Mouse (Mus musculus): ENCODE results near the gene Cntn3. TPM values are rescaled to one million over a fixed set of nuclear protein-coding genes. Genes with fewer than 3 reads are reported as not detected.

Cntn3 gene
- polyA plus RNA-seq, 1 experiment from 2014 or later, result 1.5 TPM

GRCm38 (mm10) chr6:102388590-102388989 is 184.3 kb downstream of the Cntn3 start:
- WGBS, result 94% methylated on average over 4 of the region's 4 CpGs
- DNase-seq (ENCODE audit: low spot score), result no peak
- no peak overlapping the region for H3K4me2 ChIP-seq (replicated peaks; ENCODE audit: low read depth, low read length)
- no peaks in the 10 kb centered on the region for H3K4me1 ChIP-seq (replicated peaks; ENCODE audit: control insufficient read depth, insufficient read depth, low read length)
- H3K27me3 ChIP-seq (ENCODE audit: control insufficient read depth, insufficient read depth, low read length), result no peaks in the 10 kb centered on the region
- H3K9me3 ChIP-seq (ENCODE audit: control insufficient read depth, low read length), result no peaks in the 10 kb centered on the region
- H3K4me3 ChIP-seq (ENCODE audit: low read depth, low read length), result no peak overlapping the region
- no peak overlapping the region for H3K27ac ChIP-seq (ENCODE audit: low read depth, low read length)
- no peak for ATAC-seq (ENCODE audit: low FRiP score)
- H3K36me3 ChIP-seq (ENCODE audit: control insufficient read depth, insufficient read depth, low read length), result no peaks in the 10 kb centered on the region
- no peak overlapping the region for H3K9ac ChIP-seq (ENCODE audit: low read depth, low read length)

DNA sequence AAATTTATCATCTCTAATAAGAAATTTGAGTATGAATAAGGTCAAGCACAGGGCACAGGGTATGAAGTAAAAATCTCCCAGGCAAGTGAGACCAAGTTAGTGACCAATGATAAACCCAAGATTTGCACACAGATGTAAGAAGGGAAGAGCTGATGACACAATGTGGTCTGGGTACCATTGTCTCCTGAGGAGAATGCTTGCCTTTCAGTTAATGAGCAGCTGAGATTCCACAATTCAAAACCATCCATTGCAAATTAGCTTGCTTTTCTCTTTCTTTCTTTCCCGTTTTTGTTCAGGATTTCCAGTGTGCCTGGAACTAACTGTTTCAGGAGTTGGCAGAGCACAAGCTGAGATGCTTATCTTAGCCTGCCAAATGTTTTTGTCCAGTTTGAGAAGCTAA is 200.8 kb downstream of the Cntn3 start:
- Histone ChIP-seq H3K27ac (ENCODE audit: low read depth, low read length) (no peak overlapping the region), H3K27me3 (ENCODE audit: control insufficient read depth, insufficient read depth, low read length) (no peaks in the 10 kb centered on the region), H3K36me3 (ENCODE audit: control insufficient read depth, insufficient read depth, low read length) (no peaks in the 10 kb centered on the region), H3K9ac (ENCODE audit: low read depth, low read length) (no peak overlapping the region), H3K4me3 (ENCODE audit: low read depth, low read length) (no peak overlapping the region), H3K4me1 (replicated peaks; ENCODE audit: control insufficient read depth, insufficient read depth, low read length) (no peaks in the 10 kb centered on the region), H3K9me3 (ENCODE audit: control insufficient read depth, low read length) (no peaks in the 10 kb centered on the region), H3K4me2 (replicated peaks; ENCODE audit: low read depth, low read length) (no peak overlapping the region)
- DNase-seq (ENCODE audit: low spot score) (no peak), ATAC-seq (ENCODE audit: low FRiP score) (peak; percentile 41; the same call in 1 of the 2 replicates)
- WGBS, result 26% methylated on average over 1 of the region's 1 CpGs

GRCm38 (mm10) chr6:102363880-102364279 is 209.0 kb downstream of the Cntn3 start:
- H3K9ac ChIP-seq (ENCODE audit: low read depth, low read length), result no peak overlapping the region
- H3K4me1 ChIP-seq (replicated peaks; ENCODE audit: control insufficient read depth, insufficient read depth, low read length), result no peaks in the 10 kb centered on the region
- ATAC-seq (ENCODE audit: low FRiP score), result no peak

GRCm38 (mm10) chr6:102363291-102363832 is 209.5 kb downstream of the Cntn3 start:
- no peak for DNase-seq (ENCODE audit: low spot score)
- H3K4me1 ChIP-seq (replicated peaks; ENCODE audit: control insufficient read depth, insufficient read depth, low read length), result no peaks in the 10 kb centered on the region
- WGBS, result 89% methylated on average over 3 of the region's 3 CpGs
- no peak overlapping the region for H3K27ac ChIP-seq (ENCODE audit: low read depth, low read length)
- H3K9ac ChIP-seq (ENCODE audit: low read depth, low read length), result no peak overlapping the region
- H3K4me2 ChIP-seq (replicated peaks; ENCODE audit: low read depth, low read length), result no peak overlapping the region
- H3K27me3 ChIP-seq (ENCODE audit: control insufficient read depth, insufficient read depth, low read length), result no peaks in the 10 kb centered on the region
- no peaks in the 10 kb centered on the region for H3K36me3 ChIP-seq (ENCODE audit: control insufficient read depth, insufficient read depth, low read length)
- no peak overlapping the region for H3K4me3 ChIP-seq (ENCODE audit: low read depth, low read length)
- H3K9me3 ChIP-seq (ENCODE audit: control insufficient read depth, low read length), result no peaks in the 10 kb centered on the region
- no peak for ATAC-seq (ENCODE audit: low FRiP score)

More at GRCm38 (mm10) chr6:102363880-102364279, 209.0 kb downstream of the Cntn3 start:
- Histone ChIP-seq H3K4me2 (replicated peaks; ENCODE audit: low read depth, low read length) (no peak overlapping the region), H3K27me3 (ENCODE audit: control insufficient read depth, insufficient read depth, low read length) (no peaks in the 10 kb centered on the region), H3K4me3 (ENCODE audit: low read depth, low read length) (no peak overlapping the region), H3K27ac (ENCODE audit: low read depth, low read length) (no peak overlapping the region), H3K36me3 (ENCODE audit: control insufficient read depth, insufficient read depth, low read length) (no peaks in the 10 kb centered on the region), H3K9me3 (ENCODE audit: control insufficient read depth, low read length) (no peaks in the 10 kb centered on the region)
- DNase-seq (ENCODE audit: low spot score), result no peak

- Histone ChIP-seq H3K9me3 (ENCODE audit: control insufficient read depth, low read length) (no peaks in the 10 kb centered on the region), H3K27ac (ENCODE audit: low read depth, low read length) (no peak overlapping the region), H3K4me2 (replicated peaks; ENCODE audit: low read depth, low read length) (no peak overlapping the region), H3K36me3 (ENCODE audit: control insufficient read depth, insufficient read depth, low read length) (no peaks in the 10 kb centered on the region), H3K4me1 (replicated peaks; ENCODE audit: control insufficient read depth, insufficient read depth, low read length) (no peaks in the 10 kb centered on the region), H3K4me3 (ENCODE audit: low read depth, low read length) (no peak overlapping the region), H3K27me3 (ENCODE audit: control insufficient read depth, insufficient read depth, low read length) (no peaks in the 10 kb centered on the region), H3K9ac (ENCODE audit: low read depth, low read length) (no peak overlapping the region)
- ATAC-seq (ENCODE audit: low FRiP score) (no peak), DNase-seq (ENCODE audit: low spot score) (no peak)
- 72% methylated on average over 3 of the region's 3 CpGs for WGBS
Measured at GRCm38 (mm10) chr6:102332144-102332543, 240.8 kb downstream of the Cntn3 start.

DNA sequence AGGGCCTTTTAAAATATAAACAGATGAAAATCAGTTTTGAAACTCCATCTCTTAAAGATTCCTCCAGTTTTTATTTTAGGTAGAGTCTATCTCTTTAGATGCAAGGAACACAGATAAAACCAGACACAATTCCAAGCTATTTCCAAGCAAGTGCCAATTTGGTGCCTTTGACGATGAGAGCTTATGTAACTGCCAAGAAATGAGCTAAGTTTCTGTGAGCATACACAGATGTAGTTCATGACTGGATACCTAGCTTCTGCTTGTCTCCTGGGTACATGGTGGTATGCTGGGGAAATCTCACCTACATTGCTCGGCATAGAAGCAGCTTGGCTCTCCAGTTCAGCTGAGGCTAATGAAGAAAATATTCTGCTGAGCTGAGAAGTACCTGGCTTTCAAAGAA is 246.2 kb downstream of the Cntn3 start:
- no peak for ATAC-seq (ENCODE audit: low FRiP score)
- Histone ChIP-seq H3K9me3 (ENCODE audit: control insufficient read depth, low read length) (no peaks in the 10 kb centered on the region), H3K4me3 (ENCODE audit: low read depth, low read length) (no peak overlapping the region), H3K36me3 (ENCODE audit: control insufficient read depth, insufficient read depth, low read length) (no peaks in the 10 kb centered on the region), H3K27ac (ENCODE audit: low read depth, low read length) (no peak overlapping the region), H3K4me1 (replicated peaks; ENCODE audit: control insufficient read depth, insufficient read depth, low read length) (no peaks in the 10 kb centered on the region), H3K9ac (ENCODE audit: low read depth, low read length) (no peak overlapping the region), H3K27me3 (ENCODE audit: control insufficient read depth, insufficient read depth, low read length) (no peaks in the 10 kb centered on the region), H3K4me2 (replicated peaks; ENCODE audit: low read depth, low read length) (no peak overlapping the region)
- 90% methylated on average over 2 of the region's 2 CpGs for WGBS
- DNase-seq (ENCODE audit: low spot score), result no peak

DNA sequence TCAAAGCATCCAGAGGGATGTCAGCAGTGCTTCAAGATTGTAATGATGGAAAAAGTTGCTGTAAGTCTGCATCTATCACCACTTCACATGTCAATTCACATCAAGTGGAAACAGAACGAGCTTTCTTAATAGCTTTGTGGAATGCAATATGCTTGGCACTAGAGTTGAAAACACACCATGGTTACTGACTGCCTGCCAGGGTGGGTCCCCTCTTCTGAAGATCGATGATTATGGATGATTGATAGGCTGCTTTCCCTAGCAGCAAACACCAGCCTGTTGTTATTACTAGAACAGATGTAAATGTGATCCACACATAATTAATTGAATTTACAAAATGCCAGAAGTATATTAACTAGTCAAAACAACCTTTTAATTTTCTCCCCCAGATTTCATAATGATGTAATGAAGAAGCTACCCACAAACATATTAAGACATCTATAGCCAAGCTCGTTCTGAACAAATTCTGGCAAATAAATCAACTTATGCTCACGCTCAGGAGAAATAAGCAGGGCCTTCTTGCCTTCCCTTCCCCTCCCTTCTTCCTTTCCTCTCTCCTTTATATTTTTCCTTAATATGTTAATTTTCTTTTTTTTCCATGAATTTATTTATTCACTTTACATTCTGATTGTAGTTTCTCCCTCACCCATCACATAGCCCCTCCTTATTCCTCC is 250.2 kb downstream of the Cntn3 start:
- H3K27ac ChIP-seq (ENCODE audit: low read depth, low read length), result no peak overlapping the region
- no peak for DNase-seq (ENCODE audit: low spot score)
- no peaks in the 10 kb centered on the region for H3K9me3 ChIP-seq (ENCODE audit: control insufficient read depth, low read length)
- no peak overlapping the region for H3K4me2 ChIP-seq (replicated peaks; ENCODE audit: low read depth, low read length)
- ATAC-seq (ENCODE audit: low FRiP score), result no peak
- no peak overlapping the region for H3K4me3 ChIP-seq (ENCODE audit: low read depth, low read length)
- H3K9ac ChIP-seq (ENCODE audit: low read depth, low read length), result no peak overlapping the region
- H3K4me1 ChIP-seq (replicated peaks; ENCODE audit: control insufficient read depth, insufficient read depth, low read length), result no peaks in the 10 kb centered on the region
- no peaks in the 10 kb centered on the region for H3K27me3 ChIP-seq (ENCODE audit: control insufficient read depth, insufficient read depth, low read length)
- H3K36me3 ChIP-seq (ENCODE audit: control insufficient read depth, insufficient read depth, low read length), result no peaks in the 10 kb centered on the region
- 79% methylated on average over 4 of the region's 4 CpGs for WGBS

DNA sequence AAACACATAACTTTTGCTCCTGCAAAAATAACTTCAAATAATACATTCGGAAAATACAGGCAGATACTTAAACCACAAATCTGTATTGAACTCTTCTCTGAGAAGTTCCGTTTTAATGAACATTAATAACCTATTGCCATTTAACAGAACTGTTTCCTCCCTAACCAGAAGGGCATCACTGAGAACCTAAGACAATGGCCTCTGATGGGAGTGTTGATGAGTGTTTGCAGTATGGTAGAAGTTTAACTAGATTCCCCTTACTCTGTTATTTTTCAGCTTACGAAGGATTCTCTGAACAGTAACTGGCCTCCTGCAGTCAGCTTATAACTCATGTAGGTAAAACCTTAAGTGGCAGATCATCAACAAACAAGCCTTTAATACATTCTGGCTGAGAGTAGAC is 253.1 kb downstream of the Cntn3 start:
- H3K4me2 ChIP-seq (replicated peaks; ENCODE audit: low read depth, low read length), result no peak overlapping the region
- WGBS, result 68% methylated on average over 3 of the region's 3 CpGs
- H3K27ac ChIP-seq (ENCODE audit: low read depth, low read length), result no peak overlapping the region
- H3K27me3 ChIP-seq (ENCODE audit: control insufficient read depth, insufficient read depth, low read length), result no peaks in the 10 kb centered on the region
- H3K4me3 ChIP-seq (ENCODE audit: low read depth, low read length), result no peak overlapping the region
- ATAC-seq (ENCODE audit: low FRiP score) (no peak), DNase-seq (ENCODE audit: low spot score) (no peak)
- H3K9ac ChIP-seq (ENCODE audit: low read depth, low read length), result no peak overlapping the region
- no peaks in the 10 kb centered on the region for H3K4me1 ChIP-seq (replicated peaks; ENCODE audit: control insufficient read depth, insufficient read depth, low read length)
- no peaks in the 10 kb centered on the region for H3K9me3 ChIP-seq (ENCODE audit: control insufficient read depth, low read length)
- H3K36me3 ChIP-seq (ENCODE audit: control insufficient read depth, insufficient read depth, low read length), result no peaks in the 10 kb centered on the region

DNA sequence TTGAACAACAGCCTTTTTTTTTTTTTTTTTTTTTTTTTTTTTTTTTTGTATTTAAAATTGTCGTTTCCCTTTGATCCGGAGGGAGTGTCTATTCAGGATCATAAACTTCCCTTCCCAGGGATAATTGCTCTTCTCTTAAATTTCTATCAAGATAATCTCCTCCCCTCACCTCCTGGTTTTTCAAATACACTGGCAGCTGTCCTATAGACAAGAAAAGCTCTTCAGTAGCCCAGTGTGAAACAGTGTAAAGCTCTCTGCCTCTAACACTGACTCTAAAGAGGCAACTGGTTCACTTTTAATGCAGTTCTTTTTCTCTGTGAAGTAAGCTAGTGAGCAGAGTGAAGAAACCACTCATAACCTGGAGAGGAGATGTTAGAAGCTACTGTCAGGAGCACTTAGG is 290.0 kb downstream of the Cntn3 start:
- no peaks in the 10 kb centered on the region for H3K4me1 ChIP-seq (replicated peaks; ENCODE audit: control insufficient read depth, insufficient read depth, low read length)
- ATAC-seq (ENCODE audit: low FRiP score) (no peak), DNase-seq (ENCODE audit: low spot score) (no peak)
- H3K4me3 ChIP-seq (ENCODE audit: low read depth, low read length), result no peak overlapping the region
- WGBS, result 75% methylated on average over 2 of the region's 2 CpGs
- H3K36me3 ChIP-seq (ENCODE audit: control insufficient read depth, insufficient read depth, low read length), result no peaks in the 10 kb centered on the region
- H3K4me2 ChIP-seq (replicated peaks; ENCODE audit: low read depth, low read length), result no peak overlapping the region
- H3K27me3 ChIP-seq (ENCODE audit: control insufficient read depth, insufficient read depth, low read length), result no peaks in the 10 kb centered on the region
- H3K9me3 ChIP-seq (ENCODE audit: control insufficient read depth, low read length), result no peaks in the 10 kb centered on the region
- H3K27ac ChIP-seq (ENCODE audit: low read depth, low read length), result no peak overlapping the region
- no peak overlapping the region for H3K9ac ChIP-seq (ENCODE audit: low read depth, low read length)
